Mouse (Mus musculus) layer of hippocampus, adult 2 months (tissue): Measurements from ENCODE around the gene Scn11a. TPM values are rescaled to one million over a fixed set of nuclear protein-coding genes. Genes with fewer than 3 reads are reported as not detected.
A peak's percentile ranks its signal among the peaks of the same experiment; 100 is the strongest.

Experiments
- DNase-seq, 2 experiments: peaks; one replicate each; pipeline ENCODE4 v3.0.0; 2022; ENCODE audit warnings: low spot score in 2 of 2
- H3K27ac ChIP-seq: fragments of 200-600 bp; 2 replicates; pipeline ENCODE4 v1.8.1; 2022
- H3K4me3 ChIP-seq: fragments of 200-600 bp; 2 replicates; pipeline ENCODE4 v1.8.1; 2022; ENCODE audit warnings: mild to moderate bottlenecking
- CTCF ChIP-seq: fragments of 200-600 bp; conservative IDR thresholded peaks from 2 replicates; pipeline ENCODE4 v1.8.1; 2022; ENCODE audit warnings: antibody characterized with exemption, mild to moderate bottlenecking, moderate library complexity
- total RNA-seq, 2 experiments: library from RNA; stranded (reverse); gene quantifications; 2 replicates each; pipeline ENCODE4 v1.2.3; 2021

The Scn11a gene
- total RNA-seq, 2 experiments from 2014 or later, result not detected

- DNase-seq, result no peak
- Histone ChIP-seq H3K4me3 (no peak overlapping the region), H3K27ac (no peak overlapping the region)
- peak; percentile 70 for TF ChIP-seq CTCF
Measured at GRCm38 (mm10) chr9:119768585-119768984, 56.7 kb downstream of the Scn11a start.

GRCm38 (mm10) chr9:119760226-119760625 is 65.0 kb downstream of the Scn11a start:
- no peak overlapping the region for H3K27ac ChIP-seq
- no peak overlapping the region for H3K4me3 ChIP-seq
- TF ChIP-seq CTCF, result peak; percentile 23; the same call in 1 of the 2 replicates
- no peak for DNase-seq

- DNase-seq, result no peak
- TF ChIP-seq CTCF, result peak; percentile 32
- Histone ChIP-seq H3K4me3 (no peak overlapping the region), H3K27ac (no peak overlapping the region)
Measured at GRCm38 (mm10) chr9:119759457-119759856, 65.8 kb downstream of the Scn11a start.

GRCm38 (mm10) chr9:119751507-119751906 is 73.7 kb downstream of the Scn11a start:
- peak; percentile 81 for TF ChIP-seq CTCF
- H3K4me3 ChIP-seq, result no peak overlapping the region
- peak; percentile 38 to 42 for DNase-seq

GRCm38 (mm10) chr9:119749112-119749511 is 76.1 kb downstream of the Scn11a start:
- Histone ChIP-seq H3K4me3 (no peak overlapping the region), H3K27ac (no peak overlapping the region)
- DNase-seq, result no peak
- TF ChIP-seq CTCF, result no peak

More at GRCm38 (mm10) chr9:119751507-119751906, 73.7 kb downstream of the Scn11a start:
- no peak overlapping the region for H3K27ac ChIP-seq

GRCm38 (mm10) chr9:119743900-119744299 is 81.4 kb downstream of the Scn11a start:
- Histone ChIP-seq H3K27ac (no peak overlapping the region), H3K4me3 (no peak overlapping the region)
- DNase-seq, result no peak
- no peak for TF ChIP-seq CTCF

- Histone ChIP-seq H3K27ac (no peak overlapping the region), H3K4me3 (no peak overlapping the region)
- DNase-seq, result no peak
- no peak for TF ChIP-seq CTCF
Measured at GRCm38 (mm10) chr9:119743312-119743711, 81.9 kb downstream of the Scn11a start.

GRCm38 (mm10) chr9:119741101-119741786 is 84.0 kb downstream of the Scn11a start:
- H3K27ac ChIP-seq, result no peak overlapping the region
- no peak for TF ChIP-seq CTCF
- no peak for DNase-seq
- H3K4me3 ChIP-seq, result no peak overlapping the region

- H3K4me3 ChIP-seq, result no peak overlapping the region
- H3K27ac ChIP-seq, result no peak overlapping the region
- DNase-seq, result no peak
- TF ChIP-seq CTCF, result no peak
Measured at GRCm38 (mm10) chr9:119728412-119729097, 96.7 kb downstream of the Scn11a start.

- Histone ChIP-seq H3K27ac (no peak overlapping the region), H3K4me3 (no peak overlapping the region)
- TF ChIP-seq CTCF, result no peak
- DNase-seq, result no peak
Measured at GRCm38 (mm10) chr9:119726990-119727389, 98.3 kb downstream of the Scn11a start.

GRCm38 (mm10) chr9:119725293-119725862 is 99.9 kb downstream of the Scn11a start:
- no peak overlapping the region for H3K27ac ChIP-seq
- no peak for DNase-seq
- TF ChIP-seq CTCF, result no peak

GRCm38 (mm10) chr9:119719222-119719621 is 106.0 kb downstream of the Scn11a start, which contains the start of gene Scn10a:
TSS of gene Scn10a (minus strand) at chr9:119719322.
- Histone ChIP-seq H3K27ac (no peak within 1 kb of the TSS), H3K4me3 (no peak within 1 kb of the TSS)
- no peak for TF ChIP-seq CTCF
- DNase-seq, result no peak

More at GRCm38 (mm10) chr9:119725293-119725862, 99.9 kb downstream of the Scn11a start:
- H3K4me3 ChIP-seq, result no peak overlapping the region

- H3K4me3 ChIP-seq, result no peak overlapping the region
- TF ChIP-seq CTCF, result no peak
- no peak overlapping the region for H3K27ac ChIP-seq
- no peak for DNase-seq
Measured at GRCm38 (mm10) chr9:119706700-119707099, 118.6 kb downstream of the Scn11a start.

Other genes with a start within 250 kb of the Scn11a start
- gene Scn5a, start 246.4 kb downstream of the Scn11a start, total RNA-seq, result under 1 TPM; 0.86 to 0.97 TPM
- gene Scn10a, start 106.1 kb downstream of the Scn11a start, total RNA-seq, result not detected
- gene Wdr48, start 69.4 kb upstream of the Scn11a start, total RNA-seq, result 10 to 100 TPM; 76.5 to 84.9 TPM
- gene Gorasp1, start 112.1 kb upstream of the Scn11a start, total RNA-seq, result 10 to 100 TPM; 33.1 to 40.8 TPM
- under 1 TPM; 0.49 to 0.92 TPM for gene Ttc21a, start 112.2 kb upstream of the Scn11a start, total RNA-seq
- 10 to 100 TPM; 13.7 TPM for gene Csrnp1, start 159.2 kb upstream of the Scn11a start, total RNA-seq
- gene Xirp1, start 198.1 kb upstream of the Scn11a start, total RNA-seq, result under 1 TPM; 0.10 to 0.23 TPM
- gene Cx3cr1, start 244.4 kb upstream of the Scn11a start, total RNA-seq, result 10 to 100 TPM; 30.8 to 31.7 TPM